Comparison of ENCODE assay signal across 8 mouse cellular contexts in genomic region chr8:84872309-84872965, GRCm38 (mm10). TPM values are rescaled to one million over a fixed set of nuclear protein-coding genes. Genes with fewer than 3 reads are reported as not detected.
DNase-seq lines count a peak whose midpoint lies in the region; ATAC-seq lines count a peak whose summit lies in the region.

No protein-coding gene starts in this region.

- H3K4me1 ChIP-seq in forebrain, embryonic 16.5 days (replicated peaks; ENCODE audit: control insufficient read depth, insufficient read depth, low read length) = peaks cover 19% of the 10 kb centered on the region
- peaks cover 13% of the 10 kb centered on the region for H3K4me1 ChIP-seq in intestine, embryonic 14.5 days (replicated peaks; ENCODE audit: control insufficient read depth, insufficient read depth, low read length)
- H3K4me1 ChIP-seq in liver, embryonic 15.5 days (replicated peaks) = peaks cover 45% of the 10 kb centered on the region

- no peak overlapping the region for H3K27ac ChIP-seq in forebrain, embryonic 16.5 days (ENCODE audit: low read length)
- no peak overlapping the region for H3K27ac ChIP-seq in intestine, embryonic 14.5 days (ENCODE audit: low read depth)
- H3K27ac ChIP-seq in liver, embryonic 15.5 days (replicated peaks) = peak overlapping the region; percentile 84

- H3K36me3 ChIP-seq in forebrain, embryonic 16.5 days (ENCODE audit: control insufficient read depth, insufficient read depth) = peaks cover 14% of the 10 kb centered on the region
- H3K36me3 ChIP-seq in intestine, embryonic 14.5 days (ENCODE audit: control insufficient read depth, insufficient read depth, low read length) = peaks cover 18% of the 10 kb centered on the region
- peaks cover 31% of the 10 kb centered on the region for H3K36me3 ChIP-seq in liver, embryonic 15.5 days (replicated peaks)

- peak overlapping the region; percentile 52 for H3K4me3 ChIP-seq in forebrain, embryonic 16.5 days (replicated peaks; ENCODE audit: low read length)
- peak overlapping the region; percentile 43 for H3K4me3 ChIP-seq in intestine, embryonic 14.5 days (ENCODE audit: low read depth, low read length)
- H3K4me3 ChIP-seq in liver, embryonic 15.5 days (replicated peaks) = peak overlapping the region; percentile 66

- no peaks in the 10 kb centered on the region for H3K9me3 ChIP-seq in forebrain, embryonic 16.5 days (ENCODE audit: control insufficient read depth, low read length)
- H3K9me3 ChIP-seq in intestine, embryonic 14.5 days (ENCODE audit: control insufficient read depth, low read length) = no peaks in the 10 kb centered on the region
- H3K9me3 ChIP-seq in liver, embryonic 15.5 days (replicated peaks) = no peaks in the 10 kb centered on the region

- peak overlapping the region; percentile 61 for H3K9ac ChIP-seq in forebrain, embryonic 16.5 days (replicated peaks; ENCODE audit: low read depth, low read length)
- peak overlapping the region; percentile 46 for H3K9ac ChIP-seq in intestine, embryonic 14.5 days (ENCODE audit: low read length)
- H3K9ac ChIP-seq in liver, embryonic 15.5 days = peak overlapping the region; percentile 60

- DNase-seq in cerebellum, postnatal 14 days = peak; percentile 29 to 48
- no peak for DNase-seq in cerebellum, adult 9-10 months
- peak; percentile 50 for DNase-seq in adrenal gland, postnatal 25 days
- DNase-seq in intestine, embryonic 14.5 days (ENCODE audit: low spot score) = peak; percentile 77
- DNase-seq in naive thymus-derived CD4-positive, alpha-beta T cell, adult 2 months (ENCODE audit: low read depth) = peak; percentile 59
- peak; percentile 45 for DNase-seq in yolk sac, embryonic 10.5 days (ENCODE audit: low spot score)

- no peaks in the 10 kb centered on the region for H3K27me3 ChIP-seq in forebrain, embryonic 16.5 days (replicated peaks; ENCODE audit: control insufficient read depth, insufficient read depth, low read length)
- no peaks in the 10 kb centered on the region for H3K27me3 ChIP-seq in intestine, embryonic 14.5 days (replicated peaks; ENCODE audit: control insufficient read depth, insufficient read depth, low read length)
- no peaks in the 10 kb centered on the region for H3K27me3 ChIP-seq in liver, embryonic 15.5 days

- 4% methylated on average over 51 of the region's 54 CpGs for WGBS in forebrain, embryonic 16.5 days
- WGBS in intestine, embryonic 14.5 days = 2% methylated on average over 52 of the region's 54 CpGs
- 2% methylated on average over 54 of the region's 54 CpGs for WGBS in liver, embryonic 15.5 days (ENCODE audit: insufficient replicate concordance)

- peak; percentile 66 for ATAC-seq in forebrain, embryonic 16.5 days
- ATAC-seq in intestine, embryonic 14.5 days (replicated peaks; ENCODE audit: low FRiP score, low TSS enrichment, low read depth) = peak; percentile 69
- peak; percentile 62 for ATAC-seq in liver, embryonic 15.5 days (ENCODE audit: insufficient read depth)

- peak overlapping the region; percentile 93 for H3K4me2 ChIP-seq in forebrain, embryonic 16.5 days (ENCODE audit: low read length)
- H3K4me2 ChIP-seq in intestine, embryonic 14.5 days (ENCODE audit: low read length) = peak overlapping the region; percentile 84
- peak overlapping the region; percentile 99 for H3K4me2 ChIP-seq in liver, embryonic 15.5 days

RNA-seq across cellular contexts. Expression of gene Syce2, which starts 0.5 kb away (rescaled TPM):
- 10.6 and 13.9 TPM in 2 replicates for total RNA-seq in adrenal gland, postnatal 25 days (2021)
- polyA plus RNA-seq in forebrain, embryonic 16.5 days (2015; fragmentation: Nextera tagmentation; extraction: Ambion mirVana) = 51.0 and 54.3 TPM in 2 replicates
- polyA plus RNA-seq in intestine, embryonic 14.5 days (2014; fragmentation: Nextera tagmentation; extraction: Ambion mirVana) = 67.9 and 68.9 TPM in 2 replicates
- 50.1 and 55.0 TPM in 2 replicates for polyA plus RNA-seq in liver, embryonic 15.5 days (2015; fragmentation: Nextera tagmentation; extraction: Ambion mirVana)

RNA-seq across cellular contexts. Expression of gene Farsa, which starts 15.6 kb away (rescaled TPM):
- 62.3 and 67.2 TPM in 2 replicates for total RNA-seq in adrenal gland, postnatal 25 days (2021)
- polyA plus RNA-seq in forebrain, embryonic 16.5 days (2015; fragmentation: Nextera tagmentation; extraction: Ambion mirVana) = 126 TPM in 2 replicates
- 89.0 TPM in 2 replicates for polyA plus RNA-seq in intestine, embryonic 14.5 days (2014; fragmentation: Nextera tagmentation; extraction: Ambion mirVana)
- 58.8 and 61.9 TPM in 2 replicates for polyA plus RNA-seq in liver, embryonic 15.5 days (2015; fragmentation: Nextera tagmentation; extraction: Ambion mirVana)

RNA-seq across cellular contexts. Expression of gene Gcdh, which starts 21.3 kb away (rescaled TPM):
- total RNA-seq in adrenal gland, postnatal 25 days (2021) = 47.7 and 59.5 TPM in 2 replicates
- 35.5 and 39.1 TPM in 2 replicates for polyA plus RNA-seq in forebrain, embryonic 16.5 days (2015; fragmentation: Nextera tagmentation; extraction: Ambion mirVana)
- polyA plus RNA-seq in intestine, embryonic 14.5 days (2014; fragmentation: Nextera tagmentation; extraction: Ambion mirVana) = 35.7 and 37.8 TPM in 2 replicates
- 55.1 and 67.9 TPM in 2 replicates for polyA plus RNA-seq in liver, embryonic 15.5 days (2015; fragmentation: Nextera tagmentation; extraction: Ambion mirVana)

RNA-seq across cellular contexts. Expression of gene Calr, which starts 25.7 kb away (rescaled TPM):
- 489 and 566 TPM in 2 replicates for total RNA-seq in adrenal gland, postnatal 25 days (2021)
- 610 and 631 TPM in 2 replicates for polyA plus RNA-seq in forebrain, embryonic 16.5 days (2015; fragmentation: Nextera tagmentation; extraction: Ambion mirVana)
- 721 and 823 TPM in 2 replicates for polyA plus RNA-seq in intestine, embryonic 14.5 days (2014; fragmentation: Nextera tagmentation; extraction: Ambion mirVana)
- 471 and 504 TPM in 2 replicates for polyA plus RNA-seq in liver, embryonic 15.5 days (2015; fragmentation: Nextera tagmentation; extraction: Ambion mirVana)

RNA-seq across cellular contexts. Expression of gene Klf1, which starts 29.3 kb away (rescaled TPM):
- 0.27 TPM in 1 of 2 replicates, not detected in the other for total RNA-seq in adrenal gland, postnatal 25 days (2021)
- polyA plus RNA-seq in forebrain, embryonic 16.5 days (2015; fragmentation: Nextera tagmentation; extraction: Ambion mirVana) = 0.73 and 0.85 TPM in 2 replicates
- 0.77 and 1.8 TPM in 2 replicates for polyA plus RNA-seq in intestine, embryonic 14.5 days (2014; fragmentation: Nextera tagmentation; extraction: Ambion mirVana)
- 443 and 534 TPM in 2 replicates for polyA plus RNA-seq in liver, embryonic 15.5 days (2015; fragmentation: Nextera tagmentation; extraction: Ambion mirVana)
